Mouse (Mus musculus) heart, embryonic 16.5 days (tissue): Measurements from ENCODE around the gene Gm4353. TPM values are rescaled to one million over a fixed set of nuclear protein-coding genes. Genes with fewer than 3 reads are reported as not detected.

ENCODE experiments used
- ATAC-seq: fragments of 200-750 bp; cut with Nextera tagmentation; replicated peaks from 2 replicates; pipeline ENCODE4 v1.8.0; 2017; ENCODE audit warnings: moderate number of reproducible peaks; ENCODE audit not compliant: insufficient read depth, low FRiP score; ENCODE audit errors: extremely low read depth
- H3K27ac ChIP-seq: fragments of 300-500 bp; sonication (generic); 2 replicates; pipeline ENCODE4 v1.5.1; 2014; ENCODE audit warnings: mild to moderate bottlenecking, low read length, control low read depth, moderate library complexity
- H3K27me3 ChIP-seq: fragments of 300-500 bp; sonication (generic); 2 replicates; pipeline ENCODE4 v1.6.1; 2014; ENCODE audit warnings: low read length, mixed read lengths; ENCODE audit not compliant: control insufficient read depth, insufficient read depth
- H3K36me3 ChIP-seq: fragments of 300-500 bp; sonication (generic); 2 replicates; pipeline ENCODE4 v1.6.1; 2014; ENCODE audit not compliant: control insufficient read depth, insufficient read depth
- H3K4me1 ChIP-seq: fragments of 300-500 bp; sonication (generic); 2 replicates; pipeline ENCODE4 v1.6.1; 2014; ENCODE audit warnings: low read length, mixed read lengths; ENCODE audit not compliant: control insufficient read depth, insufficient read depth
- H3K4me2 ChIP-seq: fragments of 300-500 bp; sonication (generic); 2 replicates; pipeline ENCODE4 v1.6.1; 2014; ENCODE audit warnings: low read depth, mild to moderate bottlenecking, control low read depth, low read length
- H3K4me3 ChIP-seq: fragments of 300-500 bp; sonication (generic); 2 replicates; pipeline ENCODE4 v1.5.1; 2014; ENCODE audit warnings: mild to moderate bottlenecking, control low read depth, low read length
- H3K9ac ChIP-seq: fragments of 300-500 bp; sonication (generic); 2 replicates; pipeline ENCODE4 v1.6.1; 2014; ENCODE audit warnings: low read length, control low read depth
- H3K9me3 ChIP-seq: fragments of 300-500 bp; sonication (generic); replicated peaks from 2 replicates; pipeline ENCODE4 v1.6.1; 2016; ENCODE audit warnings: low read length; ENCODE audit not compliant: control insufficient read depth
- WGBS: fragments of 180-500 bp; shearing (Covaris S2); extraction: QIAGEN DNeasy Blood & Tissue Kit; methylation state at CpG from one replicate; pipeline ENCODE4 v1.1.7; 2014; 5-methylcytosine and 5-hydroxymethylcytosine counted together
- polyA plus RNA-seq: library from polyadenylated mRNA; unstranded; fragments of >200 nt; fragmentation: Nextera tagmentation; extraction: Ambion mirVana; gene quantifications from 2 replicates; pipeline ENCODE4 v1.2.1, GENCODE M21; 2015

Gm4353 gene
- polyA plus RNA-seq, 1 experiment from 2014 or later, result 1.6 TPM

DNA sequence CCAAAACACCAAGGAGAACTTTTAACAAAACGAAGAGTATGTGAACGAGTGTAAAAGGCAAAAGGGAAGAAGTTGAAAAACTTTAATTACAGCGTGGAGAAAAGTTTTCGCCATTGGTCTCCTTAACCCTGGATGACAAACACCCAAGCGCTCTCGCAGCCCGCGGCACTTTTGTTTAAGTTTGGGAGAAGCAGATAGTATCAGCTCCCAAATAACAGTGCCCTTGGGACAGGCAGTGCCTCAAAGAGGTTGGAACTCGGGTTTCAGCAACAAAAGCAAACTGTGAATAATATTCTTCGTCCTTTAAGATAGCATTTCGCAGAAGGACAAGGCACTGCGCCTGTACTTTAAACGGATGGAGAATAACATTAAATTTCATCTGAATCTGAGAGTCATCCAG, 46.4 kb downstream of the Gm4353 start:
- Histone ChIP-seq H3K9ac (peak overlapping the region; percentile 45), H3K9me3 (no peaks in the 10 kb centered on the region), H3K27me3 (peaks cover 24% of the 10 kb centered on the region), H3K4me2 (peak overlapping the region; percentile 98), H3K4me3 (peak overlapping the region; percentile 58), H3K36me3 (no peaks in the 10 kb centered on the region), H3K4me1 (peaks cover 11% of the 10 kb centered on the region), H3K27ac (no peak overlapping the region)
- 6% methylated on average over 13 of the region's 13 CpGs for WGBS
- no peak for ATAC-seq

DNA sequence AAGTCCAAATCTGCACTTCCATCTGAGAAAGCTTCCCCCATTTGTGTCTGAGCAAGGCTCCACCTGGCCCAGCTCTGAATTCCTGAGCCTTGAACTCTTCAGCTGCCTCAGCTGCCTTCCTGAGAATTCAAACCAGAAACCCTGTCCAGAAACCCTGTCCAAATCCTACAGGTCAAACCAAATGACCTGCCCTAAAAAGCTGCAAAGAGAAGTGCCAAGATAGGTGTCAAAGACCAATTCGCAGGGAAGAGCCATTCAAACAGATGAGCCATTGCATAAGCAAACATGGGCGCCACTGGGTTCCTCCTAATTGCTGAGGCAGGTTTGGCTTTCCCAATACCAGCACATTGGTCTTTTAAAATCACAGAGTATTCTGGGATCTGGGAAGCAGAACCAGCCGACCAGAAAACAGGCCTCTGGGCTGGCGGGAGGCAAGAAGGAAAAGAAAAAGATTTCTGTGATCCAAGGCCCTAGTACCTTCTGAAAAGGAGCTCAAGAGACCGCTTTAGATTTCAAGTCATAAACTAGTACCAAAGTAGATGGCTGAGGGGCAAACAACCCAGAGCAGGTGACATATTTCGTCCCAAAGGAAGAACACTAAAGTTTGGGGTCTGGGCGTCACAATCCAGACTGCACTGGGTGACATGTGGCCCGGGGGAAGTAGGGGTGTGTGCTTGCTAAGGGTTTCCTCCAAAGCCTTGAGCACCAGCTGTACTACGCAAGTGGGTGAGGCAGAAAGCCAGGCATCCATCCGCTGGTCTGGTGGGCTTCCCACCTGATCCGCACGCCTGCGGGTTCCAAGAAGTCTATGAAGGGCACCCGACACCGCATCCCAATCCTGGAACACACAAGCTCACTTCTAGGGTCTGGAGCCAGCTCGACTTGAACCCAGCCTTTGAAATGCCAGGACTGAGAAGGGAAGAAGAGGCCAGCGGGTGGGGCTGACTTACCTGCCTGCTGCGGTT, 47.6 kb downstream of the Gm4353 start:
- Histone ChIP-seq H3K27ac (no peak overlapping the region), H3K4me3 (no peak overlapping the region), H3K36me3 (no peaks in the 10 kb centered on the region), H3K4me2 (no peak overlapping the region), H3K9ac (no peak overlapping the region), H3K27me3 (peaks cover 24% of the 10 kb centered on the region), H3K4me1 (peaks cover 11% of the 10 kb centered on the region), H3K9me3 (no peaks in the 10 kb centered on the region)
- 69% methylated on average over 18 of the region's 18 CpGs for WGBS
- ATAC-seq, result no peak

DNA sequence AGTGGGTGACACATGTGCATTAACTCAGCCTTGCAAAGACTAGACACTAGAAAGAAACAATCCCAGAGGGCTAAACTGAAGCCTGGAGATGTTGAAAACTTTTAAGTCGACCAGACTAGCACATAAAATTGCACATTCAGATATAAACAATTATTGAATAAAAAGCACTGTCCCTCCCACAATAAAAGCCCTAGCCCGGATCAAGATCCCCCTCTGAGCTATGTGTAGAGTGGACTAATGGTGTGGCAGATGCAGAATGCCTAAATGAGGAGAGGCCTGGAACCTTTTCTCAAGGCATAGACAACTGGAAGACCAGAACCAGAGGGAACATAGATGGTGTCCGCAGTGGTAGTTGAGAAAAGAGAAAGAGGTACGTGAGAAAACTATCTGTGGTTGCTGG, 48.9 kb downstream of the Gm4353 start:
- Histone ChIP-seq H3K4me1 (peaks cover 13% of the 10 kb centered on the region), H3K9me3 (no peaks in the 10 kb centered on the region), H3K4me2 (no peak overlapping the region), H3K36me3 (no peaks in the 10 kb centered on the region), H3K9ac (no peak overlapping the region), H3K4me3 (no peak overlapping the region), H3K27ac (no peak overlapping the region), H3K27me3 (peaks cover 24% of the 10 kb centered on the region)
- 75% methylated on average over 4 of the region's 4 CpGs for WGBS
- no peak for ATAC-seq

DNA sequence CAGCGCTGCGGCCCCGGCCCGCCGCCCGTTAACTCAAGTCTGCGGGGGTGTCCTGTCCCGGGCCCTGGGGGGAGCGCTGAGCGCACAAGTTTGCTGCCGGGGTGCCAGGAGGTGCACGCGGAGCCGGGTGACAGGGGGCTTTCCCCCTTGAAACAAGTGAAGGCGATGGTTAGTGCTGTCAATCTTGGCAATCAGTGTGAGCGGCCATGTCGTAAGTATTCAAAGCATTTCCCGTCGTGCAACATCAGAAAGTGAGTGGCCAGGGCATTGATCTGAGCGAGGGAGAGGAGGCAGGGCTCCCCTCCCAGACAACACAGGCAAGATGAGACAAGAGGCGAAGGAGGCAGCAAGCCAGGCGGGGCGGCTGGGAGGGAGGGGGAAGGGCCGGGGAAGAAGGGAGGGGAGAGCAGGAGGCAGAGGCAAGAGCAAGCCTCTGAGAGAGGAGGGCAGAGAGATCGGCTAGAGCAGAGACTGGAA, 50.1 kb downstream of the Gm4353 start:
- Histone ChIP-seq H3K27ac (peak overlapping the region; percentile 97), H3K9me3 (no peaks in the 10 kb centered on the region), H3K4me3 (peak overlapping the region; percentile 81), H3K4me2 (peak overlapping the region; percentile 84), H3K9ac (peak overlapping the region; percentile 75), H3K4me1 (peaks cover 17% of the 10 kb centered on the region), H3K36me3 (no peaks in the 10 kb centered on the region), H3K27me3 (peaks cover 24% of the 10 kb centered on the region)
- under 1% methylated on average over 25 of the region's 25 CpGs for WGBS
- ATAC-seq, result peak; percentile 43

DNA sequence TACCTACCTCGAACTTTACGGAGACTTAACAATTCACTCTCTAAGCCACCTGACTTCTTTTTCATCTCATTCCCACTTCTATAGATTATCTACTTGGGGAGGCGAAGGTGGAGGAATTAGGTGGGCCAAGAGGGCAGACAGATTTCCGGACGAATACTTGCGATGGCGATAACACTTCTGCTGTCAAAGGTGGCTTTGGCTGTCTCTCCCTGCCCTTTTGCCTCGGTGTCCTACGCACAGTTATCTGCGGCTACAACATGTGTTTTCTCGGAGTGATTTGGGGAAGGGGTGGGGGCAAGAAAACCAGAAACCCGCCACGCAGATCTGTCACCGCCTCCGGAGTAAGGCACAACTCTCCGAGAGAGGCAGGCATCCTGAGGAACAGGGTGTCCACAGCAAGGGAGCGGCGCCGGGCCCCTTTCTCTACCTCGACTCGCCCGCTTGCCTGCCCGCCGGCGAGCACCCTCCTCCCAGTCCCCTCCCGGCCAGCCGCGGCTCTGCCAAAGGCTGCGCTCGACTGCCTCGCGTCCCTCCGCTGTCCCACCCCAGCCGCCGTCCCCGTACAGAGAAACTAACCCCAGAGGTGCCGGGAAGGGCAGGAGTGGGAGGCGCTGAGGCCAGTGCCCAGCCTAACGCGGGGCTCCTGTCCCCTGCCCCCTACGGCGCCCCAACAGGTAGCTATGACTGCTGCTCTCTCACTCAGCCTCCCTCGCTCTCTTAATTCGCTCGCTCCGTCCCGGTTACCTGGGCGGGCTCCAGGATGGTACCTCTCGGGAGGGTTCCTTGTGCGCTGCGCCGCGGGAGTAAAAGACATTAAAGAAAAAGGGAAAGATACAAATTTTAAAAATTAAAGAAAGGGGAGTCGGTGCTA, 50.8 kb downstream of the Gm4353 start:
- peak; percentile 52 for ATAC-seq

More for the DNA sequence above, 50.8 kb downstream of the Gm4353 start:
- Histone ChIP-seq H3K4me3 (peak overlapping the region; percentile 81), H3K4me1 (peaks cover 14% of the 10 kb centered on the region), H3K4me2 (peak overlapping the region; percentile 84), H3K27me3 (peaks cover 24% of the 10 kb centered on the region), H3K36me3 (no peaks in the 10 kb centered on the region), H3K27ac (peak overlapping the region; percentile 97), H3K9me3 (no peaks in the 10 kb centered on the region), H3K9ac (peak overlapping the region; percentile 75)
- under 1% methylated on average over 51 of the region's 54 CpGs for WGBS

Other genes starting within 250 kb of the Gm4353 start
- gene Sox6, start 45.8 kb downstream of the Gm4353 start, polyA plus RNA-seq, result 25.6 and 28.5 TPM in 2 replicates
- 168 and 184 TPM in 2 replicates for gene 1110004F10Rik, start 45.2 kb downstream of the Gm4353 start, polyA plus RNA-seq
- gene Plekha7, start 223.7 kb upstream of the Gm4353 start, polyA plus RNA-seq, result 40.9 and 44.5 TPM in 2 replicates
- gene Rps13, start 249.6 kb upstream of the Gm4353 start, polyA plus RNA-seq, result 427 and 491 TPM in 2 replicates